Mouse (Mus musculus): ENCODE data around the gene Gm4969. TPM values are rescaled to one million over a fixed set of nuclear protein-coding genes. Genes with fewer than 3 reads are reported as not detected.

Gm4969 gene
- polyA plus RNA-seq, 1 experiment from 2014 or later, result 1.1 TPM

DNA sequence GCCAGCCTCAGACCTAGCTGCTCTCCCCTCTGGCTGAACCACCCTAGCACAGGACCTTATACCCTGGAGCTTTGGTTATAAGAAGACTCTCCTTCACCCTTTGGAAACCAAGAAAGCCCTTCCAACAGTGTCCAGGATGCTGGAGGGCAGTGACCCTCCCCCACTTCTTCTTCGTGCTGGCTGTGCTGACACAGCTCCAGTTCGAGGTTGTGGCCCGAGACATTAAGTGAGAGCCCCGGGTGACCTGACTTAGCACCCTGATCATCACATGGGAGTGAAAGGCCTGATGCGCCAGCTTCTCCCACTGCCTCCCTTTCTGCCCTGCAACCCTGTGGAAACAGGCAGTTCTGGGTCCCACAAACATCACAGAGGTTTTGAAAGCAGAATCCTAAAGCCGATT lies 32.7 kb downstream of the Gm4969 start:
- 11% methylated on average over 6 of the region's 6 CpGs for WGBS
- no peaks in the 10 kb centered on the region for H3K9me3 ChIP-seq (replicated peaks)
- no peak for DNase-seq (ENCODE audit: low spot score)
- peaks cover 80% of the 10 kb centered on the region for H3K36me3 ChIP-seq
- H3K4me3 ChIP-seq, result peak overlapping the region; percentile 24
- H3K27me3 ChIP-seq (ENCODE audit: low read depth, poor library complexity, severe bottlenecking), result peaks cover 33% of the 10 kb centered on the region
- peak overlapping the region; percentile 49; the same call in 1 of the 2 replicates for H3K27ac ChIP-seq (replicated peaks)
- peaks cover 52% of the 10 kb centered on the region for H3K4me1 ChIP-seq

DNA sequence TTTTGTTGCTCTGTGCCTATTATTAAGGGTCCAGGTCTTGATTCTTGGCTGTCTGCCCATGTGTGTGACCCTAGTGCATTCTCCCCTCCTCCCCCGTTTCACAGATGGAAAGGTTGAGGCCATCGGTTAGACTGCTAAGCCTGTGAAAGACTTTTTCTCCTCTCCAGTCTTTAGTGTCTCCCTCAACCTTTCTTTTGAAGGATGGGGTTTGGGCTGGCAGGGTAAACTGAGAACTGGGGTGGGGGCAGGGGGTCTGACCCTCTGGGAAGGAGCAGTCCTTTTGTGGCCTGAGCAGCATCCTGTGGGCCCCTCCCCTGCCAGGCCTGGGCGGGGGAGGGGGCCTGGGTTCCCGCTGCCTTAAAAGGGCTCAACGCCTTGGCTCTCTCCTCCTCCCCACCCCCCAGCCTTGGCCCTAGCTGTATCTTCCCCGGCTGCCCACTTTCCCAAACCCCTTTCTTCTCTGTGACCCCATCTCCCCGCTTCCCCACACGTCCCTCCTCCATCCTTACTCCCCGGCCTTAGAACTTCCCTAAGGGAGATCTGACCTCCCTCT lies 33.2 kb downstream of the Gm4969 start:
- Histone ChIP-seq H3K4me3 (0 out of 2 replicates have a peak overlapping the region, but pooled peaks have one; percentile 24), H3K27ac (replicated peaks) (peak overlapping the region; percentile 49; the same call in 1 of the 2 replicates), H3K4me1 (peaks cover 52% of the 10 kb centered on the region), H3K27me3 (ENCODE audit: low read depth, poor library complexity, severe bottlenecking) (peaks cover 28% of the 10 kb centered on the region), H3K9me3 (replicated peaks) (no peaks in the 10 kb centered on the region), H3K36me3 (peaks cover 80% of the 10 kb centered on the region)
- WGBS, result 23% methylated on average over 9 of the region's 9 CpGs
- no peak for DNase-seq (ENCODE audit: low spot score)

DNA sequence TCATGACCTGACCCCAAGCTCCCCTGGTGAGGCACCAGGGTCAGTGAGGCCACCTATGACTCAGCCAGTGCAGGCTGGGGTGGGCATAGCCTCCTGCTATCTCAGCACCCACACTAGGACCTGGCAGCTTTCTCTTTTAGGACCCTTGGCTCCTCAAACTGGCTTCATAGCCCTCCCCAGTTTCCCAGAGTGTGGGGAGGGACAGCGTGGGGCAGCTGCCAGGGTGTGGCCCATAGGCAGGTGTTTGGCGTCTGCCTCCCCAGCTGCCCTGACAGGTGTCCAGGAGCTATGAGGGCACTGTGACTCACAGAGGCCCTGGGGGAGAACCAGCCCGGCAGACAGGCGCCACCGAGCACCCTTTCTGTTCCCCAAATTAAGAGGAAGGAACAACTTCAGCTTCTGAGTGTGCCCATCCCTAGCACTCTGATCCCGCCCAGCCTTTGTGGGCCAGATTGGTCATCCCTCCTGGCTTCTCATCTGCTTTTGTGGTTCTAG lies 33.8 kb downstream of the Gm4969 start:
- Histone ChIP-seq H3K27me3 (ENCODE audit: low read depth, poor library complexity, severe bottlenecking) (peaks cover 22% of the 10 kb centered on the region), H3K4me1 (peaks cover 52% of the 10 kb centered on the region), H3K4me3 (peak overlapping the region; percentile 14; the same call in 1 of the 2 replicates), H3K27ac (replicated peaks) (no peak overlapping the region), H3K36me3 (peaks cover 80% of the 10 kb centered on the region), H3K9me3 (replicated peaks) (no peaks in the 10 kb centered on the region)
- WGBS, result 76% methylated on average over 6 of the region's 6 CpGs
- DNase-seq (ENCODE audit: low spot score), result no peak

DNA sequence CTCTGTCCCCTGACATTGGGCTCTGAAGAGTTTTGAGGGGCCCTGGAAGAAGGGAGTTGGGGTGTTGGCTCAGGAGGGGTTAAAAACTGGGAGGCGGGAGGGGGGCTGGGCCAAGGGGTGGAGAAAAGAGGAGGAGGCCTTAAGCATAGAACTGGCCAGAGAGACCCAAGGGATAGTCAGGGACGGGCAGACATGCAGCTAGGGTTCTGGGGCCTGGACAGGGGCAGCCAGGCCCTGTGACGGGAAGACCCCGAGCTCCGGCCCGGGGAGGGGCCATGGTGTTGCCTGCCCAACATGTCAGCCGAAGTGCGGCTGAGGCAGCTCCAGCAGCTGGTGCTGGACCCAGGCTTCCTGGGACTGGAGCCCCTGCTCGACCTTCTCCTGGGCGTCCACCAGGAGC lies 34.5 kb downstream of the Gm4969 start, which contains the start of gene Dmpk:
TSS of gene Dmpk (plus strand) at position 149 of the 400 bp plus-strand sequence.
- 49% methylated on average over 10 of the region's 10 CpGs for WGBS
- Histone ChIP-seq H3K27ac (replicated peaks) (no peak within 1 kb of the TSS), H3K36me3 (peaks cover 81% of the 10 kb centered on the region), H3K9me3 (replicated peaks) (no peaks in the 10 kb centered on the region), H3K4me1 (peaks cover 52% of the 10 kb centered on the region), H3K4me3 (peak within 1 kb of the TSS; percentile 14; the same call in 1 of the 2 replicates), H3K27me3 (ENCODE audit: low read depth, poor library complexity, severe bottlenecking) (peaks cover 22% of the 10 kb centered on the region)
- no peak for DNase-seq (ENCODE audit: low spot score)

DNA sequence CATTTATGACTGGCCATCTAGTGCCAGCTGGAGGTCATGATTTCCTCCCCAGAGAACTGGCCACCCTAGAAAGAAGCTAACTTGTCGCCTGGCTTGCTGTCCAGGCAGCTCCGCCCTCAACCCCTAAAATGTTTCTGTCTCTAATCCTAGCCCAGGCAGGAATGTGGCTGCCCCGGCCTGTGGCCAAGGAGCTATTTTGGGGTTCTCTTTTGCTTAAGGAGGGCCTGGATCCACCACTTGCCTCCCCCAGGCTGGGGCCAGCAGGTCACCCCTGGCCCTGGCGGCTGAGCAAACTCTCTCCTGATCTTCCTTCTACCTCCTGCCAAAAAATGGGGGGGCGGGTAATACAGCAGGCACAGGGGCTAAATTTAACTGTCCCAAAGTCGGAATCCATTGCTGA lies 35.1 kb downstream of the Gm4969 start:
- whole genome bisulfite sequencing, result 64% methylated on average over 6 of the region's 6 CpGs
- Histone ChIP-seq H3K9me3 (replicated peaks) (no peaks in the 10 kb centered on the region), H3K4me1 (peaks cover 53% of the 10 kb centered on the region), H3K36me3 (peaks cover 81% of the 10 kb centered on the region), H3K4me3 (no peak overlapping the region), H3K27me3 (ENCODE audit: low read depth, poor library complexity, severe bottlenecking) (peaks cover 22% of the 10 kb centered on the region), H3K27ac (replicated peaks) (no peak overlapping the region)
- no peak for DNase-seq (ENCODE audit: low spot score)

DNA sequence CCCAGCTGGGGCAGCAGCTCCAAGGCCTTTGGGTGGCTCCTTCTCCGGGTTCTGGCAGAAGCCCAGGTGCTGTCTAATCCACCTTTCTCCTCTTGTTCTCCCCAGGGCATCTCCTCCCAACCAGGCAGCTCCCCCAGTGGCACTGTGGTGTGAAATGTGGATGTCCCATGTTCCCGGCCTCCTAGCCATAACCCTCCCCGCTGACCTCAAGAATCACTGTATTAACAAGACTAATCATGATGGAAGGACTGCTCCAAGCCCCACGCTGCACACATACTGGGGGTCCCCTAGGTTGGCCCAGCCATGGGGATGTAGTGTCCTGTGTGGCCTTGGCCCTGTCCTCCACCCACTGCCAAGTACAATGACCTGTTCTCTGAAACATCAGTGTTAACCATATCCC lies 36.0 kb downstream of the Gm4969 start:
- 84% methylated on average over 4 of the region's 4 CpGs for WGBS
- peaks cover 62% of the 10 kb centered on the region for H3K4me1 ChIP-seq
- no peak overlapping the region for H3K27ac ChIP-seq (replicated peaks)
- H3K4me3 ChIP-seq, result no peak overlapping the region
- H3K9me3 ChIP-seq (replicated peaks), result no peaks in the 10 kb centered on the region
- H3K36me3 ChIP-seq, result peaks cover 78% of the 10 kb centered on the region
- H3K27me3 ChIP-seq (ENCODE audit: low read depth, poor library complexity, severe bottlenecking), result peaks cover 15% of the 10 kb centered on the region
- DNase-seq (ENCODE audit: low spot score), result no peak

DNA sequence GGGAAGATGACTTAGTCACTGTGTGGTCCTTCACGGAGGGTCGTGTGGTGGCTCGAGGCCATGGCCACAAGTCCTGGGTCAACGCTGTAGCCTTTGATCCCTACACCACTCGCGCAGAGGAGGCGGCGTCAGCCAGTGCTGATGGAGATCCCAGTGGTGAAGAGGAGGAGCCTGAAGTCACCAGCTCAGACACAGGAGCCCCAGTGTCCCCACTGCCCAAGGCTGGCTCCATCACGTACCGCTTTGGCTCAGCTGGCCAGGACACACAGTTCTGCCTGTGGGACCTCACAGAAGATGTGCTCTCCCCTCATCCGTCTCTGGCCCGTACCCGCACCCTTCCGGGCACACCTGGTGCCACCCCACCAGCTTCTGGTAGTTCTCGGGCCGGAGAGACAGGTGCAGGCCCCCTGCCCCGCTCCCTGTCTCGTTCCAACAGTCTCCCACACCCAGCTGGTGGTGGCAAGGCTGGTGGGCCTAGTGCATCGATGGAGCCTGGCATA lies 37.7 kb downstream of the Gm4969 start:
- no peaks in the 10 kb centered on the region for H3K9me3 ChIP-seq (replicated peaks)
- peaks cover 72% of the 10 kb centered on the region for H3K36me3 ChIP-seq
- no peaks in the 10 kb centered on the region; the same call in 1 of the 2 replicates for H3K27me3 ChIP-seq (ENCODE audit: low read depth, poor library complexity, severe bottlenecking)
- no peak overlapping the region for H3K27ac ChIP-seq (replicated peaks)
- H3K4me3 ChIP-seq, result no peak overlapping the region
- no peak for DNase-seq (ENCODE audit: low spot score)
- 93% methylated on average over 19 of the region's 19 CpGs for WGBS
- peaks cover 58% of the 10 kb centered on the region for H3K4me1 ChIP-seq

DNA sequence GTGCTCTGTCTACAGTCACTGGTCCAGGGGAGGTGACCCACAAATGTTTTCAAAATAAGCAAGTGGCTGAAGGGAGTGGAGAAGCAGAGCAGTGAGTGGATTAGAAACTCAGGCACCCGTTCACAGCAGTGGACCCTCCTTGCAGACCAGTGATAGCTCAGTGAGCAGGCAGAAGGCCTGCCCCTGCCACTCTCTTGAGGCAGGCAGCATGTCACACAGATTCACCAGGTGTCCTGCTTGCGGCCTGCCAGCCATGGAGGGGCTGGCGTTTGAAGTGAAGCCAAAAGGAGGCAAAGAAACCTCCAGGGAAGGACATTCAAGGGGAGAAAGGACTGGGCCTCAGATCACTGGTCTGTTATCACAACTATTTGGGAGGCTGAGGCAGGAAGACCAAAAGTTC lies 39.4 kb downstream of the Gm4969 start:
- 91% methylated on average over 3 of the region's 3 CpGs for WGBS
- no peak for DNase-seq (ENCODE audit: low spot score)
- peaks cover 62% of the 10 kb centered on the region for H3K36me3 ChIP-seq
- no peaks in the 10 kb centered on the region for H3K27me3 ChIP-seq (ENCODE audit: low read depth, poor library complexity, severe bottlenecking)
- peaks cover 45% of the 10 kb centered on the region for H3K4me1 ChIP-seq
- H3K9me3 ChIP-seq (replicated peaks), result no peaks in the 10 kb centered on the region
- H3K27ac ChIP-seq (replicated peaks), result no peak overlapping the region
- H3K4me3 ChIP-seq, result no peak overlapping the region

DNA sequence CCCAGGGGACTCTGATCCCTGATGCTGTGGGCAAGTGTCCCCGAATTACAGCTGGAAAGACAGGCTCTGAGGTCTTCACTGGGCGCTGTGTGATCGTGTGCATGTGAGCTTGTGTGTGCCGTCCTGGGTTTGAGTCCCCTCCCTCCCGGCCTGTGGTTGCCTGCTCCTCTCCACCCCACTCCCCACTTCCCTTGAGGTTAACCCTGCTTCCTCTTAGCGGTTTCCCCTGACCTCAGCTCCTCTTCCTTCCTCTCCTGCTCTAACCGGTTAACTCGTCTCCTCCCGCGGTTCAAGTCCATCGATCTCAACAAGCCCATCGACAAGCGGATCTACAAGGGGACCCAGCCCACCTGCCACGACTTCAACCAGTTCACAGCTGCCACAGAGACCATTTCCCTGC lies 40.4 kb downstream of the Gm4969 start:
- no peak overlapping the region for H3K27ac ChIP-seq (replicated peaks)
- no peaks in the 10 kb centered on the region for H3K27me3 ChIP-seq (ENCODE audit: low read depth, poor library complexity, severe bottlenecking)
- WGBS, result 82% methylated on average over 14 of the region's 14 CpGs
- no peaks in the 10 kb centered on the region for H3K9me3 ChIP-seq (replicated peaks)
- peaks cover 53% of the 10 kb centered on the region for H3K36me3 ChIP-seq
- H3K4me1 ChIP-seq, result peaks cover 36% of the 10 kb centered on the region
- DNase-seq (ENCODE audit: low spot score), result no peak
- H3K4me3 ChIP-seq, result peak overlapping the region; percentile 96

DNA sequence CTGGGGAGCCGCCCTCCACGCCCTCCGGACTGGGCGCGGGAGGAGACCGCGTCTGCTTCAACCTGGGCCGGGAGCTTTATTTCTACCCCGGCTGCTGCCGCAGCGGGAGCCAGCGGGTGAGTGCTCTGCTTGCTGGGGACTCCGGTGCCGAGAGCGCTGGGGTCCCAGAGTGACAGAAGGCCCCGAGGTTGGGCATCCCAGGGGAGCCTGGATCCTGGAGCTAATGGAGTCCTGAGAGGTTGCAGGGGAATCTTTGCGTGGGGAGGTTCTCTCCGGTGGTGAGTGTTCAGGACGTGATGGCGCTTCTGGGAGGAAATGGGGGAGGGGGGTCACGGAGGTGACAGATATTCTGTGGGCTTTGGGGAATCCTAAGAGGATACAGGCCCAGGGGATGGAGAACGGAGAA lies 41.6 kb downstream of the Gm4969 start:
- H3K4me1 ChIP-seq, result peaks cover 26% of the 10 kb centered on the region
- H3K27me3 ChIP-seq (ENCODE audit: low read depth, poor library complexity, severe bottlenecking), result no peaks in the 10 kb centered on the region
- peak overlapping the region; percentile 94 for H3K27ac ChIP-seq (replicated peaks)
- peak overlapping the region; percentile 96 for H3K4me3 ChIP-seq
- WGBS, result under 1% methylated on average over 22 of the region's 22 CpGs
- no peaks in the 10 kb centered on the region for H3K9me3 ChIP-seq (replicated peaks)
- H3K36me3 ChIP-seq, result peaks cover 41% of the 10 kb centered on the region
- DNase-seq (ENCODE audit: low spot score), result peak; percentile 43

DNA sequence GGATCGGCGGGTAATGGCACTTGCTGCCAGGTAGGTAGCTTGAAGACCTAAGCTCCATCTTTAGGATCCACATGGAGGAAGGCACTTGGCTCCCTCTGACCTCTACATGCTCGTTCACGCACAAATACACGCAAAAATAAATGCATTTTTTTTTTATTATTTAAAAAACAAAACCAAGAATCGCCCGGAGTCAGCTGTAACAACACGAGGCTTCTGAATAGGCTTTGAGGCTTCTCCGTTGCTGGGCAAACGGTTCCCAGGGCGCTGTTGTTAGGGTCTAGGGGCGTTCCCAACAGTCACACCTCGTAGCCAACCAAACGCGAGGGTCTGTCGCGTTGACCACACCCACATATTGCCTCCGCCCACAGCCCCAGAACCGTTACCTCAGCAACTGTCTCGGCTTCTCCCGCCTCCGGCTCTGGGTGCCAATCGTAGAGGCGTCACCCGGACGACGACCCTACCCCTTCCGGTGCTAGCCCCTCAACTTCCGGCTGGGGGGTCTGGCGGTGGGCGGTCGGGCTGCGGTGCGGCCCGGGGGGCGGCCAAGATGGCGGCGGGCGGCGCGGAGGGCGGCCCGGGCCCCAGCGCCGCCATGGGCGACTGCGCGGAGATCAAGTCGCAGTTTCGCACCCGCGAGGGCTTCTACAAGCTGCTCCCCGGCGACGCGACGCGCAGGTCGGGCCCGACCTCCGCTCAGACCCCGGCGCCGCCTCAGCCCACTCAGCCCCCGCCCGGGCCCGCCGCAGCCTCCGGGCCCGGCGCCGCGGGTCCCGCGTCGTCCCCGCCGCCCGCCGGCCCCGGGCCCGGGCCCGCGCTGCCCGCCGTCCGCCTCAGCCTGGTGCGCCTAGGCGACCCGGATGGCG lies 42.2 kb downstream of the Gm4969 start, which contains the start of gene Dmwd:
TSS of gene Dmwd (plus strand) at position 505 of the 863 bp plus-strand sequence.
- Histone ChIP-seq H3K36me3 (peaks cover 35% of the 10 kb centered on the region), H3K9me3 (replicated peaks) (no peaks in the 10 kb centered on the region), H3K27me3 (ENCODE audit: low read depth, poor library complexity, severe bottlenecking) (no peaks in the 10 kb centered on the region), H3K27ac (replicated peaks) (peak within 1 kb of the TSS; percentile 94), H3K4me1 (peaks cover 23% of the 10 kb centered on the region), H3K4me3 (peak within 1 kb of the TSS; percentile 96)
- WGBS, result under 1% methylated on average over 88 of the region's 91 CpGs
- peak; percentile 99 for DNase-seq (ENCODE audit: low spot score)

DNA sequence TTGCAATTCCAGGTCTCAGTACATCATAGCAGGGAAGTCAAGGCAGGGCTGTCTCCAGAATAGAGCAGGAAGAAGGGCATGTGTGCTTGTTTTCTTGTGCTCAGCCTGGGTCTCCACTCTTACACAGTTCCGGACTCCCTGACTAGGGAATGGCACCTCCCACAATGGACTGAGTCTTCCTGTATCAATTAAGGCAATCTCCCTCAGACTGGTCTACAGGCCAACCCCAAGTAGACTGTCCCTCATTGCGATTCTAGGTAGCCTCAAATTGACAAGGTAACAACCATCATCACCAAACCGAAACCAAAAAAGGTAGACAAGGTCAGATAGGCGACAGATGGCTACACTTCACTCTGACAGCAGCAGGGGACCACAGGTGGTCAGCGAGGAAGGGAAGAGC lies 42.9 kb downstream of the Gm4969 start:
- H3K4me3 ChIP-seq, result peak overlapping the region; percentile 96
- no peaks in the 10 kb centered on the region for H3K9me3 ChIP-seq (replicated peaks)
- H3K36me3 ChIP-seq, result peaks cover 27% of the 10 kb centered on the region
- H3K27ac ChIP-seq (replicated peaks), result peak overlapping the region; percentile 64; the same call in 1 of the 2 replicates
- whole genome bisulfite sequencing, result 67% methylated on average over 5 of the region's 5 CpGs
- no peak for DNase-seq (ENCODE audit: low spot score)
- no peaks in the 10 kb centered on the region for H3K27me3 ChIP-seq (ENCODE audit: low read depth, poor library complexity, severe bottlenecking)
- peaks cover 23% of the 10 kb centered on the region for H3K4me1 ChIP-seq
